Mouse (Mus musculus): ENCODE measurements around the gene Ap1b1. TPM values are rescaled to one million over a fixed set of nuclear protein-coding genes. Genes with fewer than 3 reads are reported as not detected.

The Ap1b1 gene
- total RNA-seq, 1 experiment from 2014 or later, result 72.2 TPM

Other genes with a start within 250 kb of the Ap1b1 start
- gene Cabp7, start 240.0 kb upstream of the Ap1b1 start, total RNA-seq (2017), result not detected in 2 replicates
- gene Nf2, start 137.3 kb upstream of the Ap1b1 start, total RNA-seq (2017), result 72.8 and 88.8 TPM in 2 replicates
- gene Nipsnap1, start 112.9 kb upstream of the Ap1b1 start, total RNA-seq (2017), result 18.0 and 18.3 TPM in 2 replicates
- gene Thoc5, start 91.5 kb upstream of the Ap1b1 start, total RNA-seq (2017), result 54.0 and 58.7 TPM in 2 replicates
- gene Nefh, start 38.8 kb upstream of the Ap1b1 start, total RNA-seq (2017), result 12.6 and 16.7 TPM in 2 replicates
- not detected in 2 replicates for gene Rasl10a, start 71.3 kb downstream of the Ap1b1 start, total RNA-seq (2017)
- 1.3 TPM in 1 of 2 replicates, not detected in the other for gene Gas2l1, start 78.5 kb downstream of the Ap1b1 start, total RNA-seq (2017)
- gene Rhbdd3, start 112.1 kb downstream of the Ap1b1 start, total RNA-seq (2017), result 17.7 and 24.4 TPM in 2 replicates
- gene Ewsr1, start 112.4 kb downstream of the Ap1b1 start, total RNA-seq (2017), result 525 and 659 TPM in 2 replicates
- gene Emid1, start 165.4 kb downstream of the Ap1b1 start, total RNA-seq (2017), result 11.0 and 20.0 TPM in 2 replicates

All from common myeloid progenitor, adult 5-6 weeks (primary cell).